Mouse (Mus musculus): ENCODE data around the gene Gpr33.

The Gpr33 gene

DNA sequence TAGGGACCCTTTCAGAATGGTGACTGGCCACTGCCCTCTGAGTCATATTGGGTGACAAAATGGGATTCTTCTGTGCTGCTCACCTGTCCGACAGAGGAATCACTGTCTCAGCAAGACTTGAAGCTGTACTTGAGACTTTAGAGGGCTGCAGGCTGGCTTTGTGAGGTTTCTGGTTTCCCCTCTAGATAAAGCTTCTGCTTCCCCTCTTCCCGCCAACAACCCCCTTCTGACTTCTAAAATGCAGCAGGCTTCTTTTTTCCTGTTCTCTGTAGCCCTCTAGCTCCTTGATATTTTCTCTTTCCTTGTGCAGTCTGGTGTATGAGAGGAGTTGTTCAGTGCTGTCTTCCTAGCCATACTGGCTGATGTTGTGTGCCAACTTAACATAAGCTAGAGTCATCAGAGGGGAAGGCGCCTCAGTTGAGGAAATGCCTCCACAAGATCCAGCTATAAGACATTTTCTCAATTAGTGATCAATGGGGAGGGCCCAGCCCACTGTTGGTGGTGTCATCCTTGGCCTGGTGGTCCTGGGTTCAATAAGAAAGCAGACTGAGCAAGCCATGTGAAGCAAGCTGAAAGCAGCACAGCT, 42.6 kb downstream of the Gpr33 start:
- DNase-seq (ENCODE audit: low spot score) = no peak

GRCm38 (mm10) chr12:51983625-51984024, 44.2 kb downstream of the Gpr33 start:
- no peak for DNase-seq (ENCODE audit: low spot score)

GRCm38 (mm10) chr12:51976531-51976930, 51.3 kb downstream of the Gpr33 start:
- no peak for DNase-seq (ENCODE audit: low spot score)

DNA sequence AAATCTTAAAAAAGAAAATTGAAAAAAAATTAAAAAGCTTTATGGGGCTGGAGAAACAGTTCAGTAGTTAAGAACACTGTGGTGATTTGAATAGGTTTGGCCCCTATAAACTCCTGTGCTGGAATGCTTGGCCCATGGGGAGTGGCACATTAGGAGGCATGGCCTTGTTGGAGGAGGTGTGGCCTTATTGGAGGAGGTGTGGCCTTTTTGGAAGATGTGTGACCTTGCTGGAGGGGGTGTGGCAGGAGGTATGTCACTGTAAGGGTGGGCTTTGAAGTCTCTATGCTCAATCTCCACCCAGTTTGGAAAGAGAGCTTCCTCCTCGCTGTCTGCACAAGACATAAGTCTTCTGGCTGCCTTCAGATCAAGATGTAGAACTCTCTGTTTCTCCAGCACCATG, 53.5 kb downstream of the Gpr33 start:
- no peak for DNase-seq (ENCODE audit: low spot score)
